Mouse (Mus musculus) stomach, embryonic 14.5 days (tissue): ENCODE measurements at regions not wholly inside any gene's neighbourhood (a gene's known extent, or its start where the extent isn't known, plus 50 kb on each side); places are given as distances from the start of the nearest gene placed in this dataset. TPM values are rescaled to one million over a fixed set of nuclear protein-coding genes. Genes with fewer than 3 reads are reported as not detected.
"Not testable (repeated sequence)": the region's sequence is repeated elsewhere in the genome, so short reads cannot be mapped to it uniquely, and the experiment has no call there.

ENCODE experiments used
- ATAC-seq: fragments of 200-750 bp; cut with Nextera tagmentation; 2 replicates; pipeline ENCODE4 v1.8.0; 2017; ENCODE audit warnings: low read depth, moderate TSS enrichment; ENCODE audit not compliant: insufficient number of reproducible peaks, insufficient read depth, low FRiP score
- H3K27ac ChIP-seq: fragments of 300-500 bp; sonication (generic); 2 replicates; pipeline ENCODE4 v1.5.1; 2014; ENCODE audit warnings: mild to moderate bottlenecking, low read length, moderate library complexity, mixed read lengths
- H3K27me3 ChIP-seq: fragments of 300-500 bp; sonication (generic); 2 replicates; pipeline ENCODE4 v1.6.1; 2014; ENCODE audit warnings: low read length, control low read depth, mixed read lengths; ENCODE audit not compliant: control insufficient read depth, insufficient read depth
- H3K36me3 ChIP-seq: fragments of 300-500 bp; sonication (generic); 2 replicates; pipeline ENCODE4 v1.6.1; 2014; ENCODE audit warnings: mild to moderate bottlenecking, control low read depth, low read length, moderate library complexity, mixed read lengths; ENCODE audit not compliant: control insufficient read depth, insufficient read depth
- H3K4me1 ChIP-seq: fragments of 300-500 bp; sonication (generic); 2 replicates; pipeline ENCODE4 v1.6.1; 2014; ENCODE audit warnings: low read length, control low read depth, mixed read lengths; ENCODE audit not compliant: control insufficient read depth, insufficient read depth
- H3K4me2 ChIP-seq: fragments of 300-500 bp; sonication (generic); replicated peaks from 2 replicates; pipeline ENCODE4 v1.6.1; 2014; ENCODE audit warnings: low read depth, low read length, control low read depth
- H3K4me3 ChIP-seq: fragments of 300-500 bp; sonication (generic); 2 replicates; pipeline ENCODE4 v1.5.1; 2014; ENCODE audit warnings: low read depth, low read length, control low read depth
- H3K9ac ChIP-seq: fragments of 300-500 bp; sonication (generic); replicated peaks from 2 replicates; pipeline ENCODE4 v1.6.1; 2014; ENCODE audit warnings: low read depth, mild to moderate bottlenecking, control low read depth, low read length, moderate library complexity, mixed read lengths
- H3K9me3 ChIP-seq: fragments of 300-500 bp; sonication (generic); 2 replicates; pipeline ENCODE4 v1.6.1; 2016; ENCODE audit warnings: low read depth, low read length, control low read depth; ENCODE audit not compliant: control insufficient read depth
- WGBS: fragments of 180-500 bp; shearing (Covaris S2); extraction: QIAGEN DNeasy Blood & Tissue Kit; methylation state at CpG from one replicate; pipeline ENCODE4 v1.1.7; 2014; 5-methylcytosine and 5-hydroxymethylcytosine counted together
- microRNA-seq: library from miRNA; unstranded; fragments of <30 nt; microRNA quantifications from one replicate; pipeline ENCODE4, GENCODE M21; 2016

- 43% methylated on average over 1 of the region's 1 CpGs for WGBS
- not testable (repeated sequence) for ATAC-seq, H3K4me3 ChIP-seq, H3K36me3 ChIP-seq, H3K27me3 ChIP-seq, H3K9me3 ChIP-seq, H3K4me1 ChIP-seq, H3K9ac ChIP-seq, H3K27ac ChIP-seq, H3K4me2 ChIP-seq
Observed at GRCm38 (mm10) chr12:15002401-15002800, 814.3 kb downstream of the Trib2 start.

Small RNAs in the stretch of these regions (microRNA-seq; reads per million reads assigned to microRNA genes)
- gene Gm27682: not detected
